Mouse (Mus musculus) neural tube, embryonic 10.5 days (tissue): ENCODE data around the gene Ptprd.

Experiments used
- DNase-seq: peaks from one replicate; pipeline ENCODE4 v3.0.0-alpha.2; 2017; ENCODE audit warnings: low spot score; ENCODE audit errors: extremely low spot score

Gene Ptprd

DNA sequence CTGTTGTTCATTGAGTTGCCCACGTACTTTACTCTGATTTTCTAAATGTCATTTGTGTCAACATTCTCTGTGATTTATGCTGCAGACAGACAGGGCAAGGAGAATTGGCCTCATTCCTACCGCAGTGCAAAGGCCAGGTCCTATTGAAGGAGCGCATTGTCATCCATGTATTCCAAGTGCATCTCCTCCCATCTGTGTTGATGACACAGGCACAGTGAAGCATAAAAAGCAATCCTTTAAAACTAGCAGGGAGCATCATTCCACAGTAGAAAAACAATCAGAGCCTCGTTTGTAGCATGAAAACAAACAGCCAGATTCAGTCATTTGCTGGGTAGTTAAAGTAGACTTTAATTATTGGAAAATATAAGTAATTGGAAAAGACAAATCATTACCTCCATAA lies 960.6 kb downstream of the Ptprd start:
- DNase-seq = no peak

DNA sequence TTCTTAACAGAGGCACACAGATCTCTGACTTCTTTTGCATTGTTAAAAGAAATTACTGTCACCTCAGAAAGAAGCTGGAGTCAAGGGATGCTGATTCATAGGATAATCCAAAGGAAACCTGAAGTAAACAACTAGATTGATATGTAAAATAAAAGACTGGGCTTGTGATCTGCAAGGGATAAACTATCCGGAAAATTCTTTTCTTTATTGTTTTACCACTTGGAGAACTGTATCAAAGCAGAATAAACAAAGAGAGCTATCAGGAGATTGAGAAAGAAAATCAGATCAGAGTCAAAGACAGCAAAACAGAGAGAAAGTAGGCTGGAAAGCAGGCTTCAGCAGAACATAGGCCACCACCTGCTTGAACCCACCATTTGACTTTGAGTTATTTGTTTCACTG lies 962.0 kb downstream of the Ptprd start:
- DNase-seq = no peak

DNA sequence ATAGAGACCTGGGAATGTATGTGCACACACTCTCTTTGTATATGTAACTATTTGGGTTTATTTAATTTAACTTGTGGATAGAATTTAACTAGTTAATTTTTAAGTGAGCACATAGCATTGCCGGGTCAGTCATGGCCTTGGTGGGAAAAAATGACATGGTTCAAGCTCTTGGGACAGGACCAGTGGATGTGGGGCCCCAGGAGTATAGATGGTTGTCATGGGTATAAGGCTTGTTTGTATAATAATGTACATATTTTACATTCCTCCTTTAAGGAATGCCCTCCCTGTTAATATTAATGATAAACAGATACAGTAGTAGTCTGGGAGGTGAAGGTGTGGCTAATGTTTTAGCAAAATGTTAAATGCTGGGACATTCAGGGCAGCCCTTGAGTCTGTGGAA lies 962.8 kb downstream of the Ptprd start:
- no peak for DNase-seq

DNA sequence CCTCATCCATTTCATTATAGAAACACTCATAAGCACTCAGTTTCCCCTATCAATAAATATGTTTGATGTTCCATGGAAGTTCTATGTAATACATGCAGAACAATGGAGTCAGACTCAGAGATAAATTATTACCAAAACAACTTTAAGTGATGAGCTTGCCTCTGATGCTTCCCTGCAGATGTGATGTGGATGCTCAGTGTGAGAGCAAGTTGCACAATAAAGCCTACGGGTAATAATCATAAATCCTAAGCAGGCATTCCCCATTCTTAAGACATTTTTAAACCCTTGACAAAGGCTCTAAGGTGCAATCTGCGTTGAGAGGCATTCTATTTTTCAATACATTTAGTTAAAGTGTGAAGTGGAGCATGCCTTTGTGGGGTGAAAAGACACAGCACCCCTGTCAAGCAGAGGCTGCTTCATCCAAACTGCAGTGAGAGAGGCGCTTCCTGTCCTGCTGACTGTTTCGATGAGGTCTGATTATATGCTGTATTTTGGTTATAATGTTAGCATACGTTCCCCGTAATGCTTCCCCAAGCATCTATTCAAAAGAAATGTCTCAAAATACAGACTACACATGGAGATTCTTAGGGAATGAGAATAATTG lies 969.8 kb downstream of the Ptprd start:
- DNase-seq = no peak

DNA sequence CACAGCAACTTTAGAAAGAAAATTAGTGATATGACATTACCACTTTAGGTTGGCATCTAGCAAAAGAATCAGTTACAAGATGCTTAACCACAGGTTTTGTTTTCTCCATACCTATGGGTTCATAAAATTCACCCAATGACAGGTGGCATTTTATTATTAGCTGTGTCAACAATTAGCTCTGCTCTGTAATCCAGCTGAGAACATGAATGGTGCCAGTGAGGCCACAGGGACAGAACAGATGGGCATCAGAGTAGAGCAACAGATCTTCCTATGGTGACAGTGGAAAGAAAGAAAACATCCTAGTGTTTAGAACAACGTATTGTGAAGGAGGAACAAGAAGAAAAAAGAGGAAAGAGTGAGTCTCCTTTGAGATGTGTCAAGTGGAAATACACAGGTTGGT lies 973.6 kb downstream of the Ptprd start:
- DNase-seq = no peak

DNA sequence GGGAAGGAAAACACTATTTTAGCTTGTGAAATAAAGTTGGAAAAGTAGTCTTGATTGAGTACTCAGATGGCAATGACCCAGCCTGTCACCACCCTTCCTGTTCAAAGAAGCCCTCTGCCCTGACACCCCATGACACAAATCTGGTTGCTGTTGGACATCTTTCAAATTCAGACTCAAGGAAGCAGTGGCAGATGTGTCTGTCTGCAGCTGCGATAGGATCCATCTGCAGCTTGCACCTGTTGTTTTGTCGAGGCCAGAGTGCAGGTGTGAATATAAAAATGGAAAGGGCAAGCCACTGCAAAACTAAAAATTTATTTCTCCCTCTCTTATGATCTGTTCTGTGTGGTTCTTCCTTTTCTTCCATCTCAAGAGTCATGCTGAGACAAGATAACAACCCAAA lies 978.5 kb downstream of the Ptprd start:
- DNase-seq = no peak

GRCm38 (mm10) chr4:77168866-77169265 lies 1042.9 kb downstream of the Ptprd start:
- DNase-seq = no peak

DNA sequence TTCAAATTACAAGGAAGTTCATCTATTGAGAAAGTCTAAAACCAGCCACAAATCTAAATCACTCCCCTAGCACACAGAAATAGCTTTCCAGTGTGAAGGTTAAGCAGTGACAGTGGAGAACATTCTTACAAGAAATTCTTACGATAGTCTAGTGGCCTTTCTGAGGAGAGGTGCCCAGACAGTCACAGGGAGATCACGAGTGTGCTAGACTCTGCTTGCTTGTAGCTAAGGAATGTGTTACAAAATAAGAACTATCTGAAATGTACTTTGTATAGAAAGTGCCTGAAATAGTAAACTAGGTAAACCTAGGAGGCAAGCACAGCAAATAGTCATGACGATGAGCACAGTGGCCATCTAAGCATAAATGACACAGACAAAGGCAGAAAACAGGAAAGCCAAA lies 1054.2 kb downstream of the Ptprd start:
- no peak for DNase-seq

- DNase-seq = no peak
Measured at GRCm38 (mm10) chr4:77155561-77155960, 1056.2 kb downstream of the Ptprd start.

- DNase-seq = no peak
Measured at GRCm38 (mm10) chr4:77155037-77155436, 1056.7 kb downstream of the Ptprd start.

DNA sequence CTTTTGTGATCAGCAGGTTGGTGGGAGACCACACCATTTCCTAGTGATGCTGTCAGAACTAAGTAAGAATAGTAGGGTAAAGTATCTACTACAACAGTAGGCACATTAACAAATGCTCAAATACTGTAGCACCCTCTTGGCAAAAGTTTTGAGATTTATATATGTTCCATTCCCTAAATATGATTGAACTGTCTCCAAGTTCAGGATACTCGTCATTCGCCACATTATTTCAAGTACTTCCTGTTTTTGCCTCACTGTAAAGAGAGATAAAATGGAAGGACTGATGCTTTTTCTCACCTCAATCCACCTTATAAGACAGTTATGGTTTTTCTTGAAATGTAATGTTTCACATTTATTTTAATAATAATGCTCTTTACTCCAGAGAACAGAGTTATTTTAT lies 1086.9 kb downstream of the Ptprd start:
- no peak for DNase-seq

GRCm38 (mm10) chr4:77110894-77111293 lies 1100.9 kb downstream of the Ptprd start:
- DNase-seq = no peak

DNA sequence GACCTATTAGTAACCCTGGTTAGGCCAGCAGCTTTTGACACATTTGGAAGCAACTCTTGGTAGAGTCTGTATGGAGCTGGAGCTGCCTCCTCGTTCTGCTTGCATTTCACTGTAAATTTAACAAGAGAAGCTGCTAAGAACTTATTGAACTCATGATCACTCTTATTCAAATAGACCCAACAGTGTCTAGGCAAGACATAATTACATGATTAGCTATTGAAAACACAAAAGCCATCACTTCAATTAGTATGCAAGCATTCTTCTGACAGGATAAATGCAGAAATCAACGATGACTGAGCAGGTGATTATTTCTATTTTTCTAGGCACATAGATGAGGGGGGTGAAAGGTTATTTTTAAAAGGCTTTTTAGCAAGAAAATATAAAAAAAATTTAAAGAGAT lies 1104.5 kb downstream of the Ptprd start:
- no peak for DNase-seq

DNA sequence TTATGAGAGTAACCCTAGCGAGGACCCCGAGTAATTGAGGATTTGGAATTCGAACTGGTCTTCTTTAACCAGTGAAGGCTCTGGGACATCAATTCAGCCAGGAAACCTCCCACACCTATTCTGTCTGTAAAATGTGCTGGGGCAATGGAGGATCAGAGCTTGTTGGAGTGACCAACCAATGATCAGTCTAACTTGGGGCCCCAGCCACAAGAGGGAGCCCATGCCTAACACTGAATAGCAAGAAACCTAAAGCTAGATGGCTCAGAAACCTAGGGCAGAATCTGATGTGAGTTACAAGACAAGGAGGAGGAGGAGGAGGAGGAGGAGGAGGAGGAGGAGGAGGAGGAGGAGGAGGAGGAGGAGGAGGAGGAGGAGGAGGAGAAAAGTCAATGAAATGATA lies 1128.6 kb downstream of the Ptprd start:
- peak; percentile 29 for DNase-seq

DNA sequence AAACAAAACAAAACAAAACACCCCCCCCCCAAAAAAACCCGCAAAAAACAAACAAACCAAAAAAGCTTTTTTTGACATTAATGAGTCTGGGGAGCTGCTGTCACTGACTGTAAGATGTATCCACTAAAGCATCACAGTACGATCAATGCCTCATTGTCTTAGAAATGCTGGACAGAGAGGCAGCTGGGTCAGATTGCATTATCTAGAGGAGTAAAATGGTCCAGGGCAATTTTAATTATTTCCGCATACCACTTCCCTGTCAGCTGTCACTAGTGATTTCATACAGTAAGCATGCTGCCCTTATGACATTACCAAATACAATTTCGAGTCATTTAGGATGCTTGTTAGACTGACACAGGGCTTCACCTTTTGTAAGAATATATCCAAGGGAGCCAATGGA lies 1134.2 kb downstream of the Ptprd start:
- DNase-seq = no peak

- DNase-seq = no peak
Measured at GRCm38 (mm10) chr4:77050536-77051207, 1161.1 kb downstream of the Ptprd start.

DNA sequence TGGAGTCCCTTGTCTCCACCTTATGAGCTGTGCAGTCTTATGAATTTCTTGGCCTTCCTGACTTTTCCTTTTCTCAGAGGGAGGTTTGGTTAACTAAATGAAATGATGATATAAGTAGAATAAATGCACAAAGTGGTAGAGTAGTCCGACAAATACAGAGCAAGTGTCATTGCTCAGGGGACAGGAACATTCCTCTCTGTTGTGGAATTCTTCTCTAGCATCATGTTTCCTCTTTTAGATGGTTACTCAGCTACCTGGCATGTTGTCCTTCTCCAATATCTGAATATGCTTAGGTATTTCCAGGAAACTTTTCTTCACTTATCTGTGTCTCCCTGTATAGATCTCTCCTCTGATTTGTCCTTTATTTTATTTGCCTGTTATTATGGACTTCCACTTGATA lies 1207.3 kb downstream of the Ptprd start:
- DNase-seq = no peak

- DNase-seq = no peak
Measured at GRCm38 (mm10) chr4:76996172-76996571, 1215.6 kb downstream of the Ptprd start.

- DNase-seq = no peak
Measured at GRCm38 (mm10) chr4:76989961-76990360, 1221.8 kb downstream of the Ptprd start.

- DNase-seq = no peak
Measured at GRCm38 (mm10) chr4:76977056-76977809, 1234.5 kb downstream of the Ptprd start.

GRCm38 (mm10) chr4:76948251-76948650 lies 1263.5 kb downstream of the Ptprd start:
- peak; percentile 30 for DNase-seq
